Mouse (Mus musculus): Measurements from ENCODE around the gene Apbb1ip. TPM values are rescaled to one million over a fixed set of nuclear protein-coding genes. Genes with fewer than 3 reads are reported as not detected.
A peak's percentile ranks its signal among the peaks of the same experiment; 100 is the strongest.

Apbb1ip gene
- polyA plus RNA-seq, 1 experiment from 2014 or later: 1.2 TPM

DNA sequence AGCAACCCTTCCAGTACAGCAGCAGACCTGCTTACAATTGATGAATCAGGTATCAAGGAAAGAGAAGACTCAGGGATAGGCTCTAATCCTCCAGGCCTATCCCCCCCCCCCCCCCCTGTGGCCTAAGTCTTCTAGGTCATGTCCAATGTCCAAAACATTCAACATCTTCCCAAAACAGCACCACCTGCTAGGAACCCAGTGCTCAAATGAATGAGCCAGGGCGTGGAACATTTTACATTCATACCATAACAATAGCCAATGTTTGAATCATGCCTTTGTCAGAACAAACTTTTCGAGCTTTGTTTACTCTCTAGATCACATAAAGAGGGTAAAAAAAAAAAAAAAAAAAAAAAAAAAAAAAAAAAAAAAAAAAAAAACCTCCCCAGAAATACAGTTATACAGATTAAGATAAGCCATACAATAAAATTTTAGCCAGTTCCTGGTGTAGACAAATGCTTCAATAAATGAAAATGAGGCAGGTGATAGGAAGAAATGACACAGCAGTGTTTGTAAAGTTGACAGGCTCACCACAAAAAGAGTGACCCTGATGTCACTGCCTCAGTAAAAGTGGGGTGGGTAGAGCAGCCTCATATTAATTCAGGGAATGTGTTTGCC lies 20.3 kb upstream of the Apbb1ip start:
- WGBS: 53% methylated on average over 2 of the region's 2 CpGs

GRCm38 (mm10) chr2:22754222-22754824 lies 19.6 kb upstream of the Apbb1ip start:
- TF ChIP-seq CTCF (IDR thresholded peaks at IDR 0.05; ENCODE audit: low read depth): no peak
- Histone ChIP-seq H3K4me2 (replicated peaks; ENCODE audit: low read depth) (no peak overlapping the region), H3K4me1 (replicated peaks; ENCODE audit: control insufficient read depth, insufficient read depth, low read length) (0 out of 2 replicates have a peak, but pooled peaks cover 4% of the 10 kb centered on the region), H3K9me3 (ENCODE audit: control insufficient read depth) (no peaks in the 10 kb centered on the region), H3K9ac (ENCODE audit: low read depth, low read length) (no peak overlapping the region), H3K36me3 (ENCODE audit: control insufficient read depth, insufficient read depth) (no peaks in the 10 kb centered on the region), H3K27me3 (replicated peaks; ENCODE audit: control insufficient read depth, insufficient read depth, low read length) (no peaks in the 10 kb centered on the region), H3K4me3 (ENCODE audit: low read depth, low read length) (no peak overlapping the region), H3K27ac (ENCODE audit: low read depth, low read length) (no peak overlapping the region)
- WGBS: 32% methylated on average over 4 of the region's 4 CpGs
- ATAC-seq: peak; percentile 63

More for the DNA sequence above, 20.3 kb upstream of the Apbb1ip start:
- Histone ChIP-seq H3K27me3 (replicated peaks; ENCODE audit: control insufficient read depth, insufficient read depth, low read length) (no peaks in the 10 kb centered on the region), H3K4me1 (replicated peaks; ENCODE audit: control insufficient read depth, insufficient read depth, low read length) (0 out of 2 replicates have a peak, but pooled peaks cover 4% of the 10 kb centered on the region), H3K4me2 (replicated peaks; ENCODE audit: low read depth) (no peak overlapping the region), H3K27ac (ENCODE audit: low read depth, low read length) (no peak overlapping the region), H3K4me3 (ENCODE audit: low read depth, low read length) (no peak overlapping the region), H3K9me3 (ENCODE audit: control insufficient read depth) (no peaks in the 10 kb centered on the region), H3K36me3 (ENCODE audit: control insufficient read depth, insufficient read depth) (no peaks in the 10 kb centered on the region), H3K9ac (ENCODE audit: low read depth, low read length) (no peak overlapping the region)
- no peak for TF ChIP-seq CTCF (IDR thresholded peaks at IDR 0.05; ENCODE audit: low read depth)
- ATAC-seq: peak; percentile 39; the same call in 1 of the 2 replicates

DNA sequence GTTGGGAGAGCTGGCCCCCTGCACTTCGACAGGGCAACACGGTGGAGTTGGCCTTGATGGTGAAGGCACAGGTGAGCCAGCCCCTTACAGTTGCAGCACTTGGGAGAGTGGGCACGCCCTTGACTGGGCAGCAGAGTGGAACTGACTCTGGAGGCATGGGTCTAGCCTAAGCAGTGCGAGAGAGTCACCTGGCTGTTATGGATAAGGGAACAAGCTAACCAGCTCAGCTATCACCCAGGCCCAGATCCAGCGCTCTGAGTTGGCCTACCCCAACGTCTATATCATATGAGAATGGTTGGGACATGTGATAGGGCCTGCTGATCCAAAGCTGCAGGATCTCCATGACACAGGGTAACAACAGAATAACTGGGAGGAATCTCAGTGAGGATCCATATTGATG lies 18.3 kb upstream of the Apbb1ip start:
- H3K4me2 ChIP-seq (replicated peaks; ENCODE audit: low read depth): no peak overlapping the region
- H3K9me3 ChIP-seq (ENCODE audit: control insufficient read depth): no peaks in the 10 kb centered on the region
- H3K27ac ChIP-seq (ENCODE audit: low read depth, low read length): no peak overlapping the region
- H3K9ac ChIP-seq (ENCODE audit: low read depth, low read length): no peak overlapping the region
- 87% methylated on average over 6 of the region's 6 CpGs for WGBS
- no peak for ATAC-seq
- H3K4me3 ChIP-seq (ENCODE audit: low read depth, low read length): no peak overlapping the region
- H3K27me3 ChIP-seq (replicated peaks; ENCODE audit: control insufficient read depth, insufficient read depth, low read length): no peaks in the 10 kb centered on the region
- H3K36me3 ChIP-seq (ENCODE audit: control insufficient read depth, insufficient read depth): no peaks in the 10 kb centered on the region
- H3K4me1 ChIP-seq (replicated peaks; ENCODE audit: control insufficient read depth, insufficient read depth, low read length): 0 out of 2 replicates have a peak, but pooled peaks cover 4% of the 10 kb centered on the region
- no peak for TF ChIP-seq CTCF (IDR thresholded peaks at IDR 0.05; ENCODE audit: low read depth)

DNA sequence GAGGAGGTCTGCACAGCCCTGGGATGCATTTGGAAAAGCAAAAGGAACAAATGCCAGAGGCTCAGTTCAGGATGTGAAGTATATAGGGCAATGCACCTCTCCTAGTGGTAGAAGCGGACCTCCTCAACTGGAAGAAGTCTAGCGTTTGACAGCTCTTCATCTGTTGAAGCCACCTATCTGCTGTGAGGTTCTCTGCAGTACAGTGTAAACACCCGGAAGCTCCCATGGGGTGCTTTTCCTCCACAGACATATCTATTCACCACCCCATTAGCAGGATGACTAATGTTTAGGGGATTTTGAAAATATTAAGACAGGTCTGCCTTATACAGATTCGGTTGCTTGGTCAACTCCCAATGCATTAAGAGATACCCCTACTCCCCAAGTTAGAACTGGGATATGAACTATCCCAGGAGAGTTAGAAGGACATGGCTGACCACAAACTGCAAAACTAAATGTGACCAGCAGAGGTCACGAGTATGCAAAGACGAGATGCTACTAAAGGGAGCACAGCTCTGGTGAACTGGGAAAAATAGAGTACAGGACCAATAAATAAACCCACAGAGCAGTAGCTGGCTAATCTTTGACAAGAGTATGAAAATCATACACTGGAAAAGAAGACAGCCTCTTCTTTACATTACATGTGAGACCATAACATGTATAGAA lies 15.5 kb upstream of the Apbb1ip start:
- WGBS: 43% methylated on average over 6 of the region's 6 CpGs
- Histone ChIP-seq H3K36me3 (ENCODE audit: control insufficient read depth, insufficient read depth) (no peaks in the 10 kb centered on the region), H3K27me3 (replicated peaks; ENCODE audit: control insufficient read depth, insufficient read depth, low read length) (no peaks in the 10 kb centered on the region), H3K4me2 (replicated peaks; ENCODE audit: low read depth) (no peak overlapping the region), H3K27ac (ENCODE audit: low read depth, low read length) (no peak overlapping the region), H3K4me1 (replicated peaks; ENCODE audit: control insufficient read depth, insufficient read depth, low read length) (0 out of 2 replicates have a peak, but pooled peaks cover 4% of the 10 kb centered on the region), H3K4me3 (ENCODE audit: low read depth, low read length) (no peak overlapping the region), H3K9ac (ENCODE audit: low read depth, low read length) (no peak overlapping the region), H3K9me3 (ENCODE audit: control insufficient read depth) (no peaks in the 10 kb centered on the region)
- TF ChIP-seq CTCF (IDR thresholded peaks at IDR 0.05; ENCODE audit: low read depth): peak; percentile 83
- ATAC-seq: no peak

DNA sequence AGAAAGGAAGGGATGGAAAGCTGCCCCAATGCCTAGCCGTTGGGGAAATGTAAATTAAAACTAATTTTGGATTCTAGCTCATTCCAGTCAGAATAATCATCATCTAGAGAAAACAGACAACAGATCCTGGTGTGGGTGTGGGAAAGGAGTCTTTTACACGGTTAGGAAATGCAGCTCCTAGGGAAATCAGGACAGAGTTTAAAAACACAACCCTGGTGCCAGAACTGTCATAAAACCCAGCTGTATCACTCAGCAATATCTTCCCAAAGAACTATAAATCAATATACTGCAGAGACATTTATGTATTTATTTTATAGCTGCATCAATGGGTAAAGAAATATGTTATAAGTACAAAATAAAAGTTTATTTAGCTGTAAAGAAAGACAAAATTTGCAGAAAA lies 13.4 kb upstream of the Apbb1ip start:
- Histone ChIP-seq H3K4me3 (ENCODE audit: low read depth, low read length) (no peak overlapping the region), H3K27ac (ENCODE audit: low read depth, low read length) (no peak overlapping the region), H3K27me3 (replicated peaks; ENCODE audit: control insufficient read depth, insufficient read depth, low read length) (no peaks in the 10 kb centered on the region), H3K9me3 (ENCODE audit: control insufficient read depth) (no peaks in the 10 kb centered on the region), H3K4me2 (replicated peaks; ENCODE audit: low read depth) (no peak overlapping the region), H3K36me3 (ENCODE audit: control insufficient read depth, insufficient read depth) (no peaks in the 10 kb centered on the region), H3K9ac (ENCODE audit: low read depth, low read length) (no peak overlapping the region), H3K4me1 (replicated peaks; ENCODE audit: control insufficient read depth, insufficient read depth, low read length) (no peaks in the 10 kb centered on the region)
- TF ChIP-seq CTCF (IDR thresholded peaks at IDR 0.05; ENCODE audit: low read depth): no peak
- 30% methylated on average over 2 of the region's 2 CpGs for WGBS
- no peak for ATAC-seq

DNA sequence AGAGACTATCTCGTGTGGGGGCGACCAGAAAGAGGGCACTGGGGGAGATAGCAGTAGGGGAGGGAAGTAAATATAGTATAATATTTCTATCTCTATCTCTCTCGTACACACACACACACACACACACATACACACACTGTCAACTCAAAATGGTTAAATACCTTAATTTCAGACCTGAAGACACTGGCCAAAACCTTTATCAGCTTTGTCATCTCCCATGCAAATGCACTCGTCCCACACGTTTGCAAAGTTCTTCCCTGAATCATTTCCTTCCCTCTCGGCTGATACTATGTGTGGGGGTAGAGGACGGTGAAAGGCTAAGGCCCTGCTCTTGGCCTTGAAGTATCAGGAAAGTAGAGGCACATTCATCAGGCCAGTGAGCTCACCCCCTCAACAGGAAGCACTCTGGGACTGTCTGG lies 12.8 kb upstream of the Apbb1ip start:
- Histone ChIP-seq H3K9me3 (ENCODE audit: control insufficient read depth) (no peaks in the 10 kb centered on the region), H3K27me3 (replicated peaks; ENCODE audit: control insufficient read depth, insufficient read depth, low read length) (no peaks in the 10 kb centered on the region), H3K9ac (ENCODE audit: low read depth, low read length) (no peak overlapping the region), H3K36me3 (ENCODE audit: control insufficient read depth, insufficient read depth) (no peaks in the 10 kb centered on the region), H3K4me3 (ENCODE audit: low read depth, low read length) (no peak overlapping the region), H3K4me1 (replicated peaks; ENCODE audit: control insufficient read depth, insufficient read depth, low read length) (no peaks in the 10 kb centered on the region), H3K4me2 (replicated peaks; ENCODE audit: low read depth) (no peak overlapping the region), H3K27ac (ENCODE audit: low read depth, low read length) (no peak overlapping the region)
- no peak for ATAC-seq
- WGBS: 69% methylated on average over 7 of the region's 7 CpGs
- TF ChIP-seq CTCF (IDR thresholded peaks at IDR 0.05; ENCODE audit: low read depth): no peak

All from intestine, postnatal 0 days (tissue).